Mouse (Mus musculus): Measurements from ENCODE around the gene Cdh13.
A peak's percentile ranks its signal among the peaks of the same experiment; 100 is the strongest.

Gene Cdh13

DNA sequence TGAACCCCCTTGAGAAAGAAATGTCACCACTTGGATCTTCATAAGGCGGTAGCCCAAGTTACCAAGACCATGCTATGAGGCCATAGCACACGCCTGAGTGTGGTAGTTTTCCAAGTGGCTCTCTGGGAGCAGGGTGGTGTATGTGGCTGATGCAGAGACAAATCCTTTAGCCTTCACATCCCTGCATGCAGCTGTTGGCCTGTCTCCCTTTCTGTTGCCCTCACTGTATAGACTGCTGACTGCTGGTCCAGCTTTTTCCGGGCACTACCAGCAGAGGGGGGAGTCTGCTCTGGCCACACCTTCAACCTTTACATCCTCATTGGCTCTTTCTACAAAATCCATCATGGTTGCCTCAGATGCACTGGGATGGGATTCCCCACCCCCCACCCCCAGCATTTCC is 844.7 kb downstream of the Cdh13 start:
- no peak for DNase-seq

- DNase-seq, result no peak
Measured at GRCm38 (mm10) chr8:119156454-119156921, 873.0 kb downstream of the Cdh13 start.

DNA sequence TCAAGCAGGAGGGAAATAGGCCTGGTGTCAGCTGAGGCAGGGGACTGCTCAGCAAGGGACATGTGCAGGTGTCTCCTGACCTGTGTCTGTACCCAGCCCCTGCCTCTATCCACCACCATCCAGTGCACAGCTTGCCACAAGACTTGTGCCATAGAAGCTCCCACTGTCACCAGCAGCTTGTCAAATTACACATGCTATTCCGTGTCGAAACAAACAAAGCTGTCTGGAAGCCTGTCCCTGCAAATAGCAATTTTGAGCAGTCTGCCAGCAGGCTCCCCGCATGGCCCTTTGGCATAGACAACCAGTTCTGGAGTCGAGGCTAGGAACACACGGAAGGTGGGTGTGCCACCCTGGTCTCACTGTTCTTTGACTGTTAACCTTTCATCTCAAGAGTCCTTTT is 875.1 kb downstream of the Cdh13 start:
- peak; percentile 33 for DNase-seq

DNA sequence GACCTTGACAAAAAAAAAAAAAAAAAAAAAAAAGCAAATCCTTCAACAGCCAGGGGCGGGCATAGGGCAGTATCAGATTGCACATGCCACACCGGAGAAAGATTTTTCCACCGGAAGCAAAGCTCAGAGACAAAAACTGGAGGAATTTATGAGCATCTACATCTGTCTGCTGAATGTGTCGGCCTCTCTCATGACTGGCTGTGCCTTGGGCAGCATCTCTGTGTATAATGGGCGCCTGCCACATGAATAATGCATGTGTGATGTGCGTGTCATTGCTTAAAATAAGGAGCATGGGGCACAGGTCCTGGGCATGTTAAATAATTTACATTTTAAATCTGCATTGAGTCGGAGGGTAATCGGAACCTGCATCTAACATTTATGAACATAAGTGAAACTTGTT is 876.3 kb downstream of the Cdh13 start:
- DNase-seq, result no peak

GRCm38 (mm10) chr8:119164076-119164475 is 880.5 kb downstream of the Cdh13 start:
- no peak for DNase-seq

- no peak for DNase-seq
Measured at GRCm38 (mm10) chr8:119177226-119177935, 893.8 kb downstream of the Cdh13 start.

GRCm38 (mm10) chr8:119180626-119181025 is 897.1 kb downstream of the Cdh13 start:
- no peak for DNase-seq

DNA sequence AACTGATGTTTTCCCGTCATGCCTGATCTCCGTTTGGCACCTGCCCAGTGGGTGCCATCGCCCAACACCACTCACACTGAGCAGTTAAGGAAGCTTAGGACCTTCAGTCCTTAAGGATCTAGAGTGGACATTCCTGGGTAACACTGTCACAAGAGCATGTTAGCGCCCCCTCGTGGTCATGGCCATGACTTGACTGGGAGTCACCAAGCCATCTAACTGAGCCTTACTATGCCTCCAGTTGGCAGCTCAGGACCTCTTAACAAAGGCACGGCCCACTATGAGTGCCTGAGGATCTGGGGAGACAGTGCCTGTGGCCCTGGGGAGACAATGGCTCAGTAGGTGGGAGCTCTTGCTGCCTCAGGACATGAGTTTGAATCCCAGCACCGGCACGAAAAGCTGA is 912.2 kb downstream of the Cdh13 start:
- peak; percentile 41 for DNase-seq

- DNase-seq, result peak; percentile 49
Measured at GRCm38 (mm10) chr8:119196486-119197150, 913.1 kb downstream of the Cdh13 start.

GRCm38 (mm10) chr8:119208567-119208966 is 925.0 kb downstream of the Cdh13 start:
- no peak for DNase-seq

- peak; percentile 29 for DNase-seq
Measured at GRCm38 (mm10) chr8:119224547-119224946, 941.0 kb downstream of the Cdh13 start.

- DNase-seq, result no peak
Measured at GRCm38 (mm10) chr8:119245181-119245580, 961.6 kb downstream of the Cdh13 start.

DNA sequence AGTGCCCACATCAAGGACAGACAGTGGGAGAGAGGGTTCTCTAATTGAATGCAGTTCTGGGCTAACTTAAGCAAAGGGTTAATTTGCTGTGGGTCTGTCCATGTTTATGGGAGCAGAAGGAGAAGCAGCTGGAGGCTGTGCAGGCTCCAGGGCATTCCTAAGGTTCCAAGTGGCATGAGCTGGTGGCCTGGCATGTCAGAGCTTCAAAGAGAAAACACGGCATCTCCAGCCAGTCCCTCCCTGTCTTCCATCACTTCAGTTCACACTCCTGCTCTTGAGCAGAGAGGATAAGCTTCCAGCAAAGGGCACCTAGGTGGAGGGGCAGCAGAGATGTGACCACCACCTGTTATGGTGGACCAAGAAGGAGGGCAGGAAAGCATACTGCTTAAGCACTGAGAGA is 962.1 kb downstream of the Cdh13 start:
- peak; percentile 9 for DNase-seq

DNA sequence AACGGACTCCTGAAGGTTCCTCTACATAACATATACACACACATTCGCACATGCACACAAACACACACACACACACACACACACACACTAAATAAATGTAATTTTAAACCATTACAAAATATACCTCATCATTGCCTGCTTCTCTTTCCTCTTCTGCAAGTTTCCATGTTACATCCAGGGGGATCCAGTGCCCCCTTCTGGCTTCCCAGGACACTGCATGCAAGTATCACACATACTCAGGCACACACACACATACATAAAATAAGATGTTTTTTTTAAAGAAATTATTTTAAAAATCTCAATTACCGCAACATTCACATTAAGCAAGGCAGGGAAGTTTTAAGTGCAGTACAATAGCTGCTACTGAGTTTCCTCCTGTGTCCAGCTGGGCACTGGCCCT is 970.8 kb downstream of the Cdh13 start:
- no peak for DNase-seq

DNA sequence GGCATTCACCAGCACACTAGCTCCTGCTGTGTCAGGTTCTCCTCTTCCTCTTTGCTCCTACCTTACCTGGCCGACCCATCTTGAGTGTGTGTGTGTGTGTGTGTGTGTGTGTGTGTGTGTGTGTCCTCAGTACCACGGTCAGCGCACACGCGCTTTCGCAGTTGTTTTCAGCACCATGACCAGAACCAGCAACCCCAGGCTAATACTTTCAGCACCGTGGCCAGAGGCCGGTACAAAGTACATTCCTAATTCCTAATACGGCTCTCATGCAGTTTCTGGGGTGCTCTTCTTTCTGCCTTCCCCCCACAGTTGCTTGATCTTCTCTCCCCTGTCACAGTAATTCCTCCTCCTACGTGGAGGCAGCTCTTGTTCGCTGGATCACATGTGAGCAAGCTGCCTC is 975.1 kb downstream of the Cdh13 start:
- DNase-seq, result no peak

GRCm38 (mm10) chr8:119263750-119264149 is 980.2 kb downstream of the Cdh13 start:
- DNase-seq, result peak; percentile 34

GRCm38 (mm10) chr8:119266304-119266703 is 982.8 kb downstream of the Cdh13 start:
- DNase-seq, result no peak

DNA sequence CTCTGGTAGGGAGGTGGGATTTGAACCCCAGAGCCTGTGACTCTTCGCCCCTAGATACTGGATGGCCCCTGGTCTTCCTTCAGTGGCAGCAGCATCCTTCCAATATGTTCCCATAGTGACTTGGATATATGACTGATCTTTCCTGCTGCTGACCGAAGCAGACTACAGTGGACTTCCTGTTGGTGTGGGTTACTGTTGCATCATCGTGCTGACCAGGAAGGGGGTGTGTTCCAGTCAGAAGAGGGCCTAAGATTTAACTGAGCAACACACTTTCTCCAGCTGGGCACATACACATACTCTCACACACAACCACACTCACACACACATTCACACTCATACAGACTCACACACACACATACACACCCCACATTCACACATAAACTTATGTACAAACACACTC is 986.0 kb downstream of the Cdh13 start:
- DNase-seq, result no peak

DNA sequence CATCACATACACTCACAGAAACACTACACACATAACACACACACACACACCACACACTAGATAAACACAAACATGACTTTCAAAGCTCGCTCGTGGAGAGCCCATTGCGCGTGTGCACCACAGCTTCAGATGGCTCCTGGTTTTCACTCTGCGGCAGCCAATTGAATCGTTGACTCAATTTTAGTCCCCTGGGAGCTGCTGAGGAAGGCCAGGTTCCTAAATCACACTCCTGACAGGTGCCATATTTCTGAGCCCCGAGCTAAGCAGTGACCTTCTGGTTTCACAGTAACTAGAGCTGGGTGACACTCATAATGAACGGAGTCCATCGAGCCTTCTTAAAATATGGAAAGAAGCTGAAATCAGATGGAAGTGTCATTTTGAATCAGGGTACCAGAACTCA is 986.8 kb downstream of the Cdh13 start:
- no peak for DNase-seq

DNA sequence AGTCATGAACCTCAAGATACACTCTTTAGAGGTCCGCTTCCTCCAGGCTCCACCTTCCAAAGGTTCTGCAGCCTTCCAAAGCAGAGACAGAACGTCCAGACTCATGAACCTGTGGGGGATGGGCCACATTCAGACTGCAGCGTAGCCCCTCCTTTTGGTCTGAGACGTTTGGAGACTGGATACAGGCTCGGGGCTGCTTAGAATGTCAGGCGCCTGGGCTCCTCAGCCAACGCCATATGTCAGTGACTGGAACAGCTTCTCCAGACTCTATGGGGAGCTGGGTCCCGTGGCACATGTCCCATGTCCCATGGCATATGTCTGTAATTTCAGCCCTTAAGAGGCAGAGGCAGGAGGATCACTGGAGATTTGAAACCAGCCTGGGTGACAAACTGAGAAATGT is 989.4 kb downstream of the Cdh13 start:
- peak; percentile 31 for DNase-seq

GRCm38 (mm10) chr8:119275442-119275841 is 991.9 kb downstream of the Cdh13 start:
- DNase-seq, result no peak

DNA sequence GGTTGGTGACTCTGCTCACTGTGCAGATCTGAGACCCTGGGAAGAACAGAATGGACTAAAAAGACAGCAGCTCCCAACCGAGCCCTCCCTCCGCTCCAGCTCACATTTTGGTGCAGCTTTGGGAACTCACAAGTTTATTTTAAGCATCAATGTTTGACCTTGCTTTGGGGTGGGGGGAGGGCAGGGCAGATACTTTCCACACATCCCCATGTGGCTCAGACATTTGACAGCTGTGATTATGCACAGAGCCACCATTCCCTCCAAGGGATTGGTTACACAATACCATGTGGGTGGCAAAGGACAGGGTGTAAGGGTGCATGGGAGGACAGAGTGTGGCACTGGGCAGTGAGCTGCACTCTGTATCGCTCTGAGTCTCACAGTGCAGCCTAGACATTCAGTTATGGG is 993.5 kb downstream of the Cdh13 start:
- DNase-seq, result no peak

- DNase-seq, result no peak
Measured at GRCm38 (mm10) chr8:119281761-119282160, 998.2 kb downstream of the Cdh13 start.

DNA sequence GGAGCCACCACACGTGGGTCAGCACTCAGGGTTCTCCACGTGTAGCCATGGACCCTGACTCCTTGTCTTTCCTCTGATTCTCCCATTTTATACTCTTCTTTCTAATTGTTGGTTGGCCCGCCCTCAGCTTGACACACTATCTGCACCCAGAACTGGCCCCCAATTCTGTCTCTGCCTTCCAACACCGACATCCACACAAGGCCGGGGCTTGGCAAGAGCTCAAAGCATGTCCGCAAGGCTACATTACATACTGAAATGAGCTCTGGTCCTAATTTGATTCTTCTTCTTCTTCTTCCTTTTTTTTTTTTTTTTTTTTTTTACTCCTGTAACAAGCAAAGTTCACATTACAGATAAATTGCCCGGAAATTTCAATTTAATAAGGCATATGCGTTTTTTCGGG is 1001.0 kb downstream of the Cdh13 start:
- DNase-seq, result no peak

DNA sequence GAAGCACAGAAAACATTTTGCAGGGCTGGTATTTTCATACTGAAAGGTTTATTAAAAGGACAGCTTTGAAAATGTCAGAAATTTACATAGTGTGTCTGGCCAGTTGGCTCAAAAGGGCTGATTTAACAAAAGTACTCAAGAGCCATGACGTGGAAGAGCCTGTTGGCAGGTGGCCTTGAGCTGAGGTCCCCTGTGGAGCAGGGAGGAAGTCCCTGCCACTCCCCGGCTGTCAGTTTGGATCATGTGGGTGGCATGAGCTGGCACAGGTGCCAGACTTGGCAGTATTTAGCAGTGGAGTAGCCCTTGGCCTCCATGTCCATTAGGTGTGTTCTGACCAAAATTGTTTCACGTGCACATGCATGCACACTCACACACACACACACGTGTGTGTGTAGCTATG is 1001.4 kb downstream of the Cdh13 start:
- peak; percentile 85 for DNase-seq
